Mouse (Mus musculus) hindbrain, postnatal 0 days (tissue): ENCODE data around the gene Rmnd5a. TPM values are rescaled to one million over a fixed set of nuclear protein-coding genes. Genes with fewer than 3 reads are reported as not detected.

ENCODE experiments used
- ATAC-seq: fragments of 200-750 bp; cut with Nextera tagmentation; 2 replicates; pipeline ENCODE4 v1.8.0; 2017; ENCODE audit warnings: mild to moderate bottlenecking, moderate TSS enrichment, moderate library complexity
- DNase-seq: peaks from one replicate; pipeline ENCODE4 v3.0.0-alpha.2; 2015; ENCODE audit warnings: low spot score
- H3K27ac ChIP-seq: fragments of 300-500 bp; sonication (generic); 2 replicates; pipeline ENCODE4 v1.5.1; 2014; ENCODE audit warnings: mild to moderate bottlenecking
- H3K27me3 ChIP-seq: fragments of 300-500 bp; sonication (generic); 2 replicates; pipeline ENCODE4 v1.6.1; 2014; ENCODE audit warnings: low read length, mixed read lengths; ENCODE audit not compliant: insufficient read depth
- H3K36me3 ChIP-seq: fragments of 300-500 bp; sonication (generic); 2 replicates; pipeline ENCODE4 v1.6.1; 2014; ENCODE audit warnings: low read length, mixed read lengths; ENCODE audit not compliant: insufficient read depth
- H3K4me1 ChIP-seq: fragments of 300-500 bp; sonication (generic); 2 replicates; pipeline ENCODE4 v1.6.1; 2014; ENCODE audit warnings: antibody characterized with exemption, low read length, mixed read lengths; ENCODE audit not compliant: insufficient read depth
- H3K4me2 ChIP-seq: fragments of 300-500 bp; sonication (generic); 2 replicates; pipeline ENCODE4 v1.6.1; 2014; ENCODE audit warnings: low read depth, mild to moderate bottlenecking, low read length, moderate library complexity, mixed read lengths
- H3K4me3 ChIP-seq: fragments of 300-500 bp; sonication (generic); 2 replicates; pipeline ENCODE4 v1.5.1; 2014; ENCODE audit warnings: low read length
- H3K9ac ChIP-seq: fragments of 300-500 bp; sonication (generic); replicated peaks from 2 replicates; pipeline ENCODE4 v1.6.1; 2014; ENCODE audit warnings: mild to moderate bottlenecking, low read length, moderate library complexity, mixed read lengths
- H3K9me3 ChIP-seq: fragments of 300-500 bp; sonication (generic); 2 replicates; pipeline ENCODE4 v1.6.1; 2016; ENCODE audit warnings: low read length, mixed read lengths
- CTCF ChIP-seq: IDR thresholded peaks from 2 replicates; pipeline ENCODE4 v1.5.1; 2016; ENCODE audit warnings: antibody characterized with exemption, control low read depth, low read depth
- WGBS: fragments of 180-500 bp; shearing (Covaris S2); extraction: QIAGEN DNeasy Blood & Tissue Kit; methylation state at CpG from one replicate; pipeline ENCODE4 v1.1.7; 2014; 5-methylcytosine and 5-hydroxymethylcytosine counted together
- polyA plus RNA-seq: library from polyadenylated mRNA; unstranded; fragments of >200 nt; fragmentation: Nextera tagmentation; extraction: Ambion mirVana; gene quantifications from 2 replicates; pipeline ENCODE4 v1.2.1, GENCODE M21; 2015
- total RNA-seq: library from RNA; depleted of rRNA; stranded (reverse); fragments of >200 nt; gene quantifications from 2 replicates; pipeline ENCODE4 v1.2.3, GENCODE M21; 2014

Gene Rmnd5a
- total and polyA plus RNA-seq, 2 experiments from 2014 or later = 8.6 to 44.9 TPM

DNA sequence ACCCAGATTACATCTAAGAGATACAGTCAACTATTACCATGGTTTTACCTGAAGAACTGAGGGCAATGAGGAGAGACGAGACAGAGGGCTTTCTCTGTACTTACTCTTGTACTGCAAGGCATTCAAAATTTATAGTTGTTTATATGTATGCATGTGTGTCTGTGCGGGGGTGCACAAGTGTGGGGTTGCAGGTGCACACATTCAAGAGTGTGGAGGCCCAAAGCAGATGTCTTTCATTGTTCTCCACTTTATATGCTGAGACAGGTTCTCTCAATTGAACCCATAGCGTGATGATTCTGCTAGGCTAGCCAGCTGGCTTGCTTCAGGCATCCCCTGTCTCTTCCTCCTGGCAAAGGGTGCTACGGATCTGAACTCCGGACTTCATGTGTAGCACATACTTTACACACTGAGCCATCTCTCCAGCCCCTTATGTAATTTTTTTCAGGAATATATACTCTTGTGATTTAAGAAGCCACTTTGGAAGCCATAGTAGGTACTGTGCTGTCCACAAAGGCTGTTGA is 69.3 kb downstream of the Rmnd5a start:
- WGBS = 82% methylated on average over 5 of the region's 5 CpGs
- no peak for TF ChIP-seq CTCF

DNA sequence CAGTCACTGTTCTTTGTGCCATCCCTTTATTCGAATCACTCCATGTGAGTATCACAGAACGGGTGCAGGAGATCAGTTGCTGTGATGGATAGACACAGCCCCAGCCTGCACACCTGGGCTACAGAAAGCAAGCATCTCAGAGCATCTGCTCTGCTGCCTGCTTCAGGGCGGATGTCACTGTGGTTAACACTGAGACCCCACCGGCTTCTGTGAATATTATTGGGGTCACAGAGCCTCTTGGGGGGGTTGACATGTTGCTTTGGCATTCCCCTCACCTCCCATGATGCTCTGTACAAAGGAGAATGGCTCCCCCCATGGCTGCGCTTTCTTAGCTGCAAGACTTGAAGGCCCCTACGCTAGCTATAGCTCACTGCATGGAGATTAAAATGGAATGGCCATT is 71.0 kb downstream of the Rmnd5a start:
- Histone ChIP-seq H3K4me2 (no peak overlapping the region), H3K4me1 (no peaks in the 10 kb centered on the region), H3K4me3 (no peak overlapping the region), H3K9me3 (no peaks in the 10 kb centered on the region), H3K36me3 (no peaks in the 10 kb centered on the region), H3K27ac (no peak overlapping the region), H3K9ac (no peak overlapping the region), H3K27me3 (no peaks in the 10 kb centered on the region)
- ATAC-seq = no peak
- no peak for TF ChIP-seq CTCF
- no peak for DNase-seq
- 88% methylated on average over 6 of the region's 6 CpGs for WGBS

More for the DNA sequence above, 69.3 kb downstream of the Rmnd5a start:
- H3K4me1 ChIP-seq = no peaks in the 10 kb centered on the region
- H3K4me2 ChIP-seq = no peak overlapping the region
- no peak for DNase-seq
- H3K36me3 ChIP-seq = no peaks in the 10 kb centered on the region
- H3K9ac ChIP-seq = no peak overlapping the region
- no peak overlapping the region for H3K4me3 ChIP-seq
- H3K27ac ChIP-seq = no peak overlapping the region
- no peak for ATAC-seq
- no peaks in the 10 kb centered on the region for H3K27me3 ChIP-seq
- no peaks in the 10 kb centered on the region for H3K9me3 ChIP-seq

DNA sequence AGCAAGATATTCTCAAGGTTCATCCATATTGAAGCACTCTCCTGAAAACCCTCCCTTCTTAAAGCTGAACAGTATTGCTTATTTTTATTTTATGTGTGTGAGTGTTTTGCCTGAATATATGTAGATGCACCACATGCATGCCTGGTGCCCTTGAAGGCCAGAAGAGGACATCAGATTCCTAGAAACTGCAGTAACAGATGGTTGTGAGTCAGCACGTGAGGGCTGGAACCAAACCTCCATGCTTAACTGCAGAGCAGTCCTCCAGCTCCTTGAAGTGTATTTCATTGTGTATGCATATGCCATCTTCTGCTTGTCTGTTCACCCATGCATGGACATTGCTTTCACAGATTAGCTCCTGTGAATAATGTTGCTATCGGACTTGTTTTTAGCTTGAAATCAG is 76.4 kb downstream of the Rmnd5a start:
- no peak overlapping the region for H3K27ac ChIP-seq
- H3K9ac ChIP-seq = no peak overlapping the region
- no peaks in the 10 kb centered on the region for H3K36me3 ChIP-seq
- WGBS = 71% methylated on average over 2 of the region's 2 CpGs
- no peaks in the 10 kb centered on the region for H3K27me3 ChIP-seq
- H3K4me2 ChIP-seq = no peak overlapping the region
- DNase-seq (no peak), ATAC-seq (no peak)
- no peak overlapping the region for H3K4me3 ChIP-seq
- TF ChIP-seq CTCF = no peak
- no peaks in the 10 kb centered on the region for H3K4me1 ChIP-seq
- H3K9me3 ChIP-seq = no peaks in the 10 kb centered on the region

DNA sequence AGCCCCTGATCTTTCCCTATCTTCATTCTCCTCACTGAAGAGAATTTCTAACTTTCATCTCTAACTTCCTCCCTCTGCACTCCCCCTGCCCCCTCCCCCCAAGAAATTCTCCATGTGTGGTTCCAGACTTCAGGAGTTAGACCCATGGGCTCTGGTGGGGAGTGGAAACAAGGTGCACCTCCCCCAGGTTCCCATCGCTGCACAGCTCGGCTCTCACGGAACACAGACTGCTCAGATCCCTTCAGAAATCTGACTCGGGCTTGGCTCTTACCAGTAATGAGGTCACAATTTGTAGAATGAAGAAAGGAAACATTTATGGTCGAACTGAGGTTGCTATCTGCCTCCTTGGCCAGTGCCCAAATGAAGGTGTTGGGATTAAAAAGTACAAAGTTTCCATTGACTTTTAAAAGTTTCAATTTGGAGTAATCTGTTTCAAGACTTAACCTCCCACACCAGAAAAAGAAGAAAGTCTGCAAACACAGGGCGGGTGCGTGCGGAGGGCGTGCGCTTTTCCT is 79.2 kb downstream of the Rmnd5a start:
- no peaks in the 10 kb centered on the region for H3K4me1 ChIP-seq
- H3K36me3 ChIP-seq = no peaks in the 10 kb centered on the region
- no peak overlapping the region for H3K4me2 ChIP-seq
- no peak for DNase-seq
- 90% methylated on average over 10 of the region's 10 CpGs for WGBS
- no peak overlapping the region for H3K4me3 ChIP-seq
- TF ChIP-seq CTCF = no peak
- H3K9ac ChIP-seq = no peak overlapping the region
- H3K27me3 ChIP-seq = no peaks in the 10 kb centered on the region
- no peaks in the 10 kb centered on the region for H3K9me3 ChIP-seq
- ATAC-seq = no peak
- H3K27ac ChIP-seq = no peak overlapping the region

DNA sequence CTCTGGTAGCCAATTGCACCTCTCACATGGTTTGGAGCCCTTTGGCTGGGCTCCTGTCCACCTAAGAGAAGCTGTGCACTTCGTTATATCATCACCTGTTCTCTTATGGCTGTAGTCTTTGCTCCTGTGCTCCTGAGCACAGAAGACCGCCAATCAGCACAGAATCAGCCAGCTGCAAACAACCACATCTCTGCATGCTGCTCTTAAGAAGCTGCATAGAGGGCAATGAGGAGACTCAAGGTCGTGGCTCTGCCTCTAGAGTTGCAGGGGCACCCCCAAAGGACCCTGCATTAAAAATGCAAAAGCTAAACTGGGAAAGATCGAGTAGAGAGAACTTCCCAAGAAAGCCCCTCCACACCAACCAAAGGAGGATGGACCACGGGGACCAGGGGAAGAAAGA is 79.7 kb downstream of the Rmnd5a start:
- ATAC-seq = no peak
- H3K4me3 ChIP-seq = no peak overlapping the region
- DNase-seq = no peak
- no peaks in the 10 kb centered on the region for H3K36me3 ChIP-seq
- no peak overlapping the region for H3K9ac ChIP-seq
- TF ChIP-seq CTCF = no peak
- no peak overlapping the region for H3K4me2 ChIP-seq
- no peaks in the 10 kb centered on the region for H3K4me1 ChIP-seq
- H3K27me3 ChIP-seq = no peaks in the 10 kb centered on the region
- H3K9me3 ChIP-seq = no peaks in the 10 kb centered on the region
- WGBS = 66% methylated on average over 5 of the region's 5 CpGs
- H3K27ac ChIP-seq = no peak overlapping the region

DNA sequence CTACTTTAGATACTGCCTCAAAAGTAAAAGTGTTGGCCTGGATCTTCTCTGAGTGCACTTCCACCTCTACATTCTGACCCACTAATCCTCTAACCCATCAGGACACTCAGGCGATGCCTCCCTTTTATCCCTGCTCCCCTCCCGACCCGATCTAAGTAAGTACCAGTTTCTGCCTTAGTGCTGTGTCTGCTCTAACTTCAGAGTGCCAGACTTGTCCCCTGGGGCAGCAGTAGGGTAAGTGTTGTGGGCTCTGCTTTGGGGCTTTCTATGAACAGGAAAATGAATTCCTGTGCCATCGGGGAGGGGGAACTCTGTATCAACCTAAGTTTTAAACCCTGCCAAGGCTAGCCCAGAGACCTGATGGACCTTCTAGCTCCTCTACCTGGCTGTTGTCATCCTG is 80.2 kb downstream of the Rmnd5a start:
- no peaks in the 10 kb centered on the region for H3K36me3 ChIP-seq
- H3K4me2 ChIP-seq = no peak overlapping the region
- no peaks in the 10 kb centered on the region for H3K9me3 ChIP-seq
- H3K4me3 ChIP-seq = no peak overlapping the region
- WGBS = 83% methylated on average over 4 of the region's 4 CpGs
- no peak for TF ChIP-seq CTCF
- no peak overlapping the region for H3K9ac ChIP-seq
- no peaks in the 10 kb centered on the region for H3K27me3 ChIP-seq
- H3K27ac ChIP-seq = no peak overlapping the region
- H3K4me1 ChIP-seq = no peaks in the 10 kb centered on the region
- ATAC-seq = no peak
- no peak for DNase-seq

DNA sequence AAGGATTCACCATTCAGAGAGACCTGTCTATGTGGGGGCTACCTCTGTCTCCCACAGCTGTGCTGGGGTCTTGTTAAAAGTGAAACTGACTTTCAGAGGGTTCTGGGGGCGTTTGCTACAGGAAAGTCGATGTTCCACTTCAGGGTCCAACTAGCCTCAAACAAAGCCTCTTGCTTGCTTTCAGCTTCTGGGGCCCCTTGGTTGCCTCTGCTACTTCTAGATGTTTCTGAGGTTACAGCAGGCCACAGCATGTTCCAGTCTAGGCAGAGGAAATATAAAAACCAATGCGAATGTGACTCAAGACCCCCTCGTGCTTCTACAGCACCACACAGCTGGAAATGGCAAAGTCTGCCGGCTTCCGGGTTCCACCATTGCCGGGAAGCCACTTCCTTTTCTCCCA is 82.9 kb downstream of the Rmnd5a start:
- Histone ChIP-seq H3K9ac (no peak overlapping the region), H3K27me3 (no peaks in the 10 kb centered on the region), H3K4me1 (no peaks in the 10 kb centered on the region), H3K9me3 (no peaks in the 10 kb centered on the region), H3K4me2 (no peak overlapping the region), H3K36me3 (no peaks in the 10 kb centered on the region), H3K4me3 (no peak overlapping the region), H3K27ac (no peak overlapping the region)
- TF ChIP-seq CTCF = no peak
- WGBS = 90% methylated on average over 7 of the region's 7 CpGs
- DNase-seq = no peak
- ATAC-seq = no peak
